Mouse (Mus musculus) embryonic facial prominence, embryonic 15.5 days (tissue): ENCODE results near the gene Psme2. TPM values are rescaled to one million over a fixed set of nuclear protein-coding genes. Genes with fewer than 3 reads are reported as not detected.

Experiments
- ATAC-seq: fragments of 200-750 bp; cut with Nextera tagmentation; 2 replicates; pipeline ENCODE4 v1.8.0; 2017; ENCODE audit warnings: low read depth, moderate TSS enrichment; ENCODE audit not compliant: insufficient number of reproducible peaks, low FRiP score, low TSS enrichment
- H3K27ac ChIP-seq: fragments of 300-500 bp; sonication (generic); replicated peaks from 2 replicates; pipeline ENCODE4 v1.5.1; 2015; ENCODE audit warnings: mild to moderate bottlenecking, inconsistent platforms
- H3K27me3 ChIP-seq: fragments of 300-500 bp; sonication (generic); 2 replicates; pipeline ENCODE4 v1.6.1; 2015; ENCODE audit warnings: inconsistent platforms
- H3K36me3 ChIP-seq: fragments of 300-500 bp; sonication (generic); 2 replicates; pipeline ENCODE4 v1.6.1; 2015; ENCODE audit warnings: mild to moderate bottlenecking, inconsistent platforms
- H3K4me1 ChIP-seq: fragments of 300-500 bp; sonication (generic); 2 replicates; pipeline ENCODE4 v1.6.1; 2015; ENCODE audit warnings: inconsistent platforms
- H3K4me2 ChIP-seq: fragments of 300-500 bp; sonication (generic); replicated peaks from 2 replicates; pipeline ENCODE4 v1.6.1; 2015; ENCODE audit warnings: mild to moderate bottlenecking, inconsistent platforms
- H3K4me3 ChIP-seq: fragments of 300-500 bp; sonication (generic); replicated peaks from 2 replicates; pipeline ENCODE4 v1.5.1; 2015; ENCODE audit warnings: mild to moderate bottlenecking, inconsistent platforms
- H3K9ac ChIP-seq: fragments of 300-500 bp; sonication (generic); 2 replicates; pipeline ENCODE4 v1.6.1; 2015; ENCODE audit warnings: inconsistent platforms
- H3K9me3 ChIP-seq: fragments of 300-500 bp; sonication (generic); replicated peaks from 2 replicates; pipeline ENCODE4 v1.6.1; 2016; ENCODE audit warnings: inconsistent platforms
- WGBS: fragments of 180-500 bp; shearing (Covaris S2); methylation state at CpG from one replicate; pipeline ENCODE4 v1.1.7; 2015; 5-methylcytosine and 5-hydroxymethylcytosine counted together
- polyA plus RNA-seq: library from polyadenylated mRNA; unstranded; fragments of >200 nt; fragmentation: Nextera tagmentation; extraction: Ambion mirVana; gene quantifications from 2 replicates; pipeline ENCODE4 v1.2.1, GENCODE M21; 2015

The Psme2 gene
- polyA plus RNA-seq, 1 experiment from 2014 or later = 238 TPM

DNA sequence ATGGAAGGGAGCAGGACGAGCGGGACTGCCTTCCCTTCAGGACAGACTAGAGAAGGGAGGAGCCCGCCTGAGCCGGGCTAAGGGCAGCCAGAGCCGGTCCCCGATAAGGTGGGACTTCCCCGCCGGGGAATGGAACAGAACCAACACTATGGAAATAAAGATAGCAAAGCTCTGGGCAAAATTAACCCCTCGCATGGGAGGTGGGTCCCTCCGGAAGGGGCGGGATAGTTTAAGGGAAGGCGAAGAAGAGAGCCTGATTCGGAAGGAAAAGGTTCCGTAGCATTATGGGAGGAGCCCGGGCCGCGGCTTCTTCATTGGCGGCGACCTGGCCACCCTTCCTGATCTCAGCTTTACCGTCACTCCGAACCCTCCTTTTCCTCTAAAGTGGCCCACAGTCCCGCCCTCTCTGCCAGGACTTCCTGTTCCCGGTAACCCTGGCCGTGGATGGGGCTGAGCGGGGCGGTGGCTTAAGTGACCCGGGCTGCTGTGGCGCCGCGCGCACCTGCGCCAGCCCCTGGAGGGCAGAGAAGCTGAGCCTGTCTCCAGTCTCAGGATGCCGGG lies 498 bp upstream of the Psme2 start, which contains the start of gene Rnf31:
Gene Rnf31, plus strand, starts transcription at position 378 of the 561 bp plus-strand sequence.
- ATAC-seq = peak; percentile 89
- 0% methylated on average over 33 of the region's 33 CpGs for WGBS
- H3K4me2 ChIP-seq = peak within 1 kb of the TSS; percentile 93

DNA sequence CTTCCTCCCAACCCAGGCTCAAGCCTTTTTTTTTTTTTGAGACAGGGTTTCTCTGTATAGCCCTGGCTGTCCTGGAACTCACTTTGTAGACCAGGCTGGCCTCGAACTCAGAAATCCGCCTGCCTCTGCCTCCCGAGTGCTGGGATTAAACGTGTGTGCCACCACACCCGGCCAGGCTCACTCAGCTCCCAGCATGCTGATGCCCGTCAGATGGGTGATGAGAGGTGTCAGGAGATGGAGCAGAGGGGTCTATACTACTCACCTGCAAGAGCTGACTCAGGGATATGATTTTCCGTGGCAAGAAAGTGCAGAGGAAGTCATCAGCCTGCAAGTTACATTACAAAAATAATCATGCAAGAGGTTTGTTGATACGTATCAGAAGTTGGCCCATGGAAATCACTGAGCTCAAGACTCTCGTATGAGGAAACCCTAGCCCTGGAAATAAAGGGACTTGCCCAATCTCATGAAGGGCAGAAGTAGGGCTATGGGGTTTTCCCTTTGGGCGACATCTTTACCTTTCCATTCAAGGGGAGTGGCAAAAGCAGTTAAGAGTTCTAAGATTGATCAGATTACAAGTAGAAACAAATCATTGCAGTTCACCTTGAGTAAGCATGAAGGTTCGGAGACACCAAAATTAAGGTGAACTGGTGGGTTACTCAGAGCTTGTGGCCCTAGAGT lies 1.0 kb downstream of the Psme2 start:
- no peak for ATAC-seq
- H3K4me2 ChIP-seq = peak overlapping the region; percentile 93
- H3K27ac ChIP-seq = peak overlapping the region; percentile 77
- peaks cover 22% of the 10 kb centered on the region for H3K36me3 ChIP-seq
- WGBS = 78% methylated on average over 11 of the region's 11 CpGs
- H3K4me1 ChIP-seq = peaks cover 22% of the 10 kb centered on the region
- H3K9me3 ChIP-seq = no peaks in the 10 kb centered on the region
- peak overlapping the region; percentile 43 for H3K9ac ChIP-seq
- H3K27me3 ChIP-seq = no peaks in the 10 kb centered on the region
- peak overlapping the region; percentile 98 for H3K4me3 ChIP-seq

More for the DNA sequence above, 498 bp upstream of the Psme2 start, which contains the start of gene Rnf31:
- Histone ChIP-seq H3K9ac (peak within 1 kb of the TSS; percentile 94), H3K27me3 (no peaks in the 10 kb centered on the region), H3K4me1 (peaks cover 19% of the 10 kb centered on the region), H3K36me3 (peaks cover 37% of the 10 kb centered on the region), H3K9me3 (no peaks in the 10 kb centered on the region), H3K27ac (peak within 1 kb of the TSS; percentile 97), H3K4me3 (peak within 1 kb of the TSS; percentile 98)

DNA sequence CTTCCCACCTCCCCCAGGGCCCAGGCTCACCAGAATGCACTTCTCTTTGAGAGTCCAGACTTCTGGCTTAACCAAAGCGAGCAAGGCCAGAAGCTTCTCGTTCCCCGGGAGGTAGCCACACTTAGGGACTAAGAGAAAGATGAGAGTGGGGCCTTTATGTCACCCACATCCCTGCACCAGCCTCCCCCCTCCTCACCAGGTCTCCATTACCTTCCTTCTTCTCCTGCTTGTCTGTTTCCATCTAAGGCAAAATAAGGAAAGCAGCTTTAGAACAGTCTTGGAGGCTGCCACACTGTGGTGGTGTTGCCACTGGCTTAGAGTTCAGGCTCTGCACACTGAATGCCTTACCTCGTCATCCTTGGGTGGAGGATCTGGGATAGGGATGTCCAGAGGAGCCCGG lies 1.6 kb downstream of the Psme2 start:
- Histone ChIP-seq H3K27me3 (no peaks in the 10 kb centered on the region), H3K27ac (no peak overlapping the region), H3K9me3 (no peaks in the 10 kb centered on the region), H3K4me1 (peaks cover 26% of the 10 kb centered on the region), H3K9ac (no peak overlapping the region), H3K4me3 (no peak overlapping the region), H3K36me3 (peaks cover 15% of the 10 kb centered on the region), H3K4me2 (no peak overlapping the region)
- 88% methylated on average over 5 of the region's 5 CpGs for WGBS
- no peak for ATAC-seq

DNA sequence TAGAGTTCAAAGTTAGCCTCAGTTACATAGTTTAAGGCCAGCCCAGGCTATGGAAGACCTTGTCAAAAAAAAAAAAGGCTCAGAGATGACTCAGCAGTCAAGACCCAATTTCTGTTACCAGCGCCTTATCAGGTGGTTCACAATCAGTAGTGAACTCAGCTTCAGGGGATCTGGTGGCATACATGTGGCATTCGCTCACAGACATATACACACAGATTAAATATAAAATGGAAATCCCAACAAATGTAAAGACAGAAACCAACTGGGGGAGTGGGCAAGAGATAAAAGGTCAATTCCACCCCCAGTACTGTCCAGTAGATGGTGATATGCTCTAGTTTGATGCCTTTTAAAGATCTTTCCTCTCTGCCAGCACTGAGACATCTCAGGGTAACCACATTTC lies 4.8 kb downstream of the Psme2 start:
- H3K4me2 ChIP-seq = no peak overlapping the region
- H3K27me3 ChIP-seq = no peaks in the 10 kb centered on the region
- WGBS = 90% methylated on average over 2 of the region's 2 CpGs
- H3K36me3 ChIP-seq = peaks cover 17% of the 10 kb centered on the region
- H3K4me1 ChIP-seq = peaks cover 15% of the 10 kb centered on the region
- H3K27ac ChIP-seq = no peak overlapping the region
- no peak overlapping the region for H3K4me3 ChIP-seq
- H3K9ac ChIP-seq = no peak overlapping the region
- no peak for ATAC-seq
- no peaks in the 10 kb centered on the region for H3K9me3 ChIP-seq

DNA sequence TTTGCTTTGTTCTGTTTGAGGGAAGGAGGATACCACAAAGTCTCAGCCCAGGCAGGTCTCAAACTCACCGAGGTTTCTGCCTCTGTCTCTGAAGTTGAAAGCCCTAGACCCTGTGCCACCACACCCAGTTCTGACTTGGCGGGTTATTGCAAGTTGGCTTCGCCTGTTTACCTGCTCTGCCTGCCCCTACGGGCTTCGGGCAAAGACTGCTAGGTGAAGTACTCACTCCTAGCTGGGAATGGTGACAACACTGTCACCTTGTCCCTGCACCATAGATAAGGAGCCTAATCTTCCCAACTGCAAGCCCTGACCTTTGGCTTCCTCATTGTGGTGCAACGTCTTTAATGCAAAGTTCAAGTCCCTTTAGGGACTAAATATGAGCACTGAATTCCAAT lies 5.3 kb downstream of the Psme2 start:
- Histone ChIP-seq H3K4me3 (peak overlapping the region; percentile 55), H3K27ac (no peak overlapping the region; the same call in 1 of the 2 replicates), H3K9me3 (no peaks in the 10 kb centered on the region), H3K4me2 (peak overlapping the region; percentile 88), H3K4me1 (peaks cover 15% of the 10 kb centered on the region), H3K9ac (no peak overlapping the region), H3K36me3 (peaks cover 23% of the 10 kb centered on the region), H3K27me3 (no peaks in the 10 kb centered on the region)
- no peak for ATAC-seq
- 54% methylated on average over 6 of the region's 6 CpGs for WGBS

DNA sequence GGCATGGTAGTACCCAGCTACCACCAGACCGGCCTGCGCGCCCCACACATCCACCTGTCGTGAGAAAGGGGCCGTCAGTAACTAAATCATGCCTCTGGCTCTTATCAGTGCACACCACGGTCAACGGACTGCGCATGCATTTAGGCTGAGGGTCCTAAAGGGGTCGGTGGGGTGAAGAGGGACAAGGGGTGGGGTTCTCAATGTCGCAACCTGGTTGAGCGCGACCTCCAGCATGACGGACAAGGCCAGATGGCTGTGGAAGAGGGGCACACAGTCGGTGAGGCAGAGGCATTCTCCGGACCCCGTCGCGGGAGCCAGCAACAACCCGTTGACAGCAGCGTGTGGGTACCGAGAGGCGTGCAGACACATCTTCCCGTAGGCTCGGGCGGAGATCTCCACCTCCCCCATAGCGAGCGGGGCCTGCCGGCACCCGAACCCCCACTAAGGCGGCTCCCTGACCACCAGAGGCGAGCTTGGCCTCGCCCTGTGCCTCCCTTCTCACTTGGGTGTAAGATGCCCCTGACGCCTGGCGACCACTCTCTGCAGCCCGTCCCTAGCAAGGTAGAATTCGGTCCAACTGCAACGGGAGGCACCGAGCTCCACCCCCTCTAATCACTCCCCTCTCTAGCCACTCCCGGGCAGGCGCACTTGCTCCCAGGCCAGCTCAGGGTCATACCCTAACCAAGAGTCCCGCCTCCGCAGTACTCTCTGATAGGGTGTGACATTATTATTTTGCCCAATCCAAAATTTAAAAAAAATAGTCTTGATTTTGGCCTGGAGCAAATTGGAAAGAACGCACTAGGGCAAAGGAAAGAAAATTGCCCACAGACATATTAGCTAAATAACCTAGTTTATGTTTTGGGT lies 6.0 kb downstream of the Psme2 start, which contains the start of gene Emc9:
Gene Emc9, minus strand, starts transcription at position 601 of the 864 bp plus-strand sequence.
- H3K4me3 ChIP-seq = peak within 1 kb of the TSS; percentile 55
- no peak within 1 kb of the TSS; the same call in 1 of the 2 replicates for H3K27ac ChIP-seq
- H3K4me2 ChIP-seq = peak within 1 kb of the TSS; percentile 88
- no peaks in the 10 kb centered on the region for H3K27me3 ChIP-seq
- WGBS = 2% methylated on average over 43 of the region's 43 CpGs
- peaks cover 10% of the 10 kb centered on the region for H3K4me1 ChIP-seq
- no peaks in the 10 kb centered on the region for H3K9me3 ChIP-seq
- peaks cover 29% of the 10 kb centered on the region for H3K36me3 ChIP-seq
- peak; percentile 66 for ATAC-seq
- H3K9ac ChIP-seq = peak within 1 kb of the TSS; percentile 35

DNA sequence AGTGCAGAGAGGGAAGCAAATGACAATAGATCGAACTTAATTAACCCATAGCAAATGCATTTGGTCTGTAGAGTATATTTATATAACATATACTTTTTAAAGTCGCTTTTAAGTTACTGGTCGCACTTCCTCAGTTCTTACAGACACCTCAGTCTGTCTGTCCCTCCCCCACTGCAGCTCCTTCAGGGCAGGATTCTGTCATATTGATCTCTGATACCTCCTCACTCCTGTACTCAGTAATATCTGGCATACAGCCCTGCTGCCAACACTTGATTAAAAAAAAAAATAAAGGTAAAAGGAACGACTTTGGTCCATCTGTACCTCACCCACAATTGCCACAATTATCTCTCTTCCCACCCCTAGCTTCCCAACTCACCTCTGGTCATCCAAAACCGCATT lies 6.6 kb downstream of the Psme2 start:
- H3K9ac ChIP-seq = 0 out of 2 replicates have a peak overlapping the region, but pooled peaks have one; percentile 35
- H3K27me3 ChIP-seq = no peaks in the 10 kb centered on the region

DNA sequence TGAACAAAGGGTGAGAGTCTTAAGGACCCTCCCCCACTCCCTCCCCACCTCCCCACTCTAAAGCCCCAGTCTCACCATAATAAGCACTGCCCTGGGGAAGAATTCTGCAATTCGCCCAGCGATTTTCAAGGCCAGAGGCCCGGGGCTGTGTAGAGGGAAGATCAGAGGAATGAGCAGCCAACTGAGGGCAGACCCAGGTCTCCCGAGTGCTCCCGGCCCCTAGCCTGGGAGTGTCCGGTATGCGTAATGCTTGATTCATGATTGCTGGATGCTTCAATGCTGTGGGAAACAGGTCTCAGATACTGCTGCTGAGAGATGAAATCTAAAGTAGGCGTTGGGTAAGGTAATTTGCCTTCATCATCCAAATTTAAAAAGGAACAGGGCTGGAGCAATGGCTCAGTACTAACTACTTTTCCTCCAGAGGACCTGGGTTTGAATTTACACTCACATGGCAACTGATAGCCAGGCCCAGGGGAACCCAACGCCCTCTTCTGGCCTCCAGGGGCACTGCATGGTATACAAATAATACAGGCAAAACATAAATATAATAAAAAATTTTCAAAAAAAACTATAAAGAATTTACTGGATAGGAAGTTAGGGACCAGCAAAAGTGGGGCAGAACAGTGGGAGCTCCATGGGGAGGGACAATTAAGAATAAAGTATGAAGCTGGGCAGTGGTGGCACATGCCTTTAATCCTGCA lies 8.8 kb downstream of the Psme2 start:
- Histone ChIP-seq H3K36me3 (peaks cover 21% of the 10 kb centered on the region), H3K4me2 (no peak overlapping the region), H3K4me1 (peaks cover 19% of the 10 kb centered on the region; the same call in 1 of the 2 replicates), H3K27ac (no peak overlapping the region), H3K27me3 (no peaks in the 10 kb centered on the region), H3K4me3 (no peak overlapping the region), H3K9me3 (no peaks in the 10 kb centered on the region), H3K9ac (no peak overlapping the region)
- ATAC-seq = no peak
- WGBS = 61% methylated on average over 9 of the region's 9 CpGs

More for the DNA sequence above, 6.6 kb downstream of the Psme2 start:
- ATAC-seq = no peak
- WGBS = 46% methylated on average over 5 of the region's 5 CpGs
- Histone ChIP-seq H3K36me3 (peaks cover 31% of the 10 kb centered on the region), H3K4me1 (peaks cover 8% of the 10 kb centered on the region; the same call in 1 of the 2 replicates), H3K27ac (no peak overlapping the region; the same call in 1 of the 2 replicates), H3K4me2 (peak overlapping the region; percentile 88), H3K4me3 (peak overlapping the region; percentile 55), H3K9me3 (no peaks in the 10 kb centered on the region)

DNA sequence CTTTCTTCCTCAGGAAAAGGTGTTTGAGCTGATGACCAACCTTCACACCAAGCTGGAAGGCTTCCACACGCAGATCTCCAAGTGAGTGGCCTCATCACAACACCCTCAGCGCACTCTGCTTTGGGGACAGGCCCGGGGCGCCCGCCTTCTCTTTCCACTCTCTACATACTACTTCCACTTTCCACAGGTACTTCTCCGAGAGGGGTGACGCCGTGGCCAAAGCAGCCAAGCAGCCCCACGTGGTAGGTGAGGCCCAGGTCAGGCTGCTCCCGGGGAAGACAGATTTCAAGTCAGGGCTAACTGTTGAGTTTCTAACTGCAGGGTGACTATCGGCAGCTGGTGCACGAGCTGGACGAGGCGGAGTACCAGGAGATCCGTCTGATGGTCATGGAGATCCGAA lies 10.2 kb downstream of the Psme2 start:
- no peak overlapping the region for H3K27ac ChIP-seq
- no peak overlapping the region for H3K4me3 ChIP-seq
- WGBS = 93% methylated on average over 16 of the region's 16 CpGs
- ATAC-seq = no peak
- H3K9ac ChIP-seq = no peak overlapping the region
- H3K4me1 ChIP-seq = peaks cover 22% of the 10 kb centered on the region; the same call in 1 of the 2 replicates
- no peak overlapping the region for H3K4me2 ChIP-seq
- peaks cover 19% of the 10 kb centered on the region; the same call in 1 of the 2 replicates for H3K36me3 ChIP-seq
- no peaks in the 10 kb centered on the region for H3K27me3 ChIP-seq
- no peaks in the 10 kb centered on the region for H3K9me3 ChIP-seq

DNA sequence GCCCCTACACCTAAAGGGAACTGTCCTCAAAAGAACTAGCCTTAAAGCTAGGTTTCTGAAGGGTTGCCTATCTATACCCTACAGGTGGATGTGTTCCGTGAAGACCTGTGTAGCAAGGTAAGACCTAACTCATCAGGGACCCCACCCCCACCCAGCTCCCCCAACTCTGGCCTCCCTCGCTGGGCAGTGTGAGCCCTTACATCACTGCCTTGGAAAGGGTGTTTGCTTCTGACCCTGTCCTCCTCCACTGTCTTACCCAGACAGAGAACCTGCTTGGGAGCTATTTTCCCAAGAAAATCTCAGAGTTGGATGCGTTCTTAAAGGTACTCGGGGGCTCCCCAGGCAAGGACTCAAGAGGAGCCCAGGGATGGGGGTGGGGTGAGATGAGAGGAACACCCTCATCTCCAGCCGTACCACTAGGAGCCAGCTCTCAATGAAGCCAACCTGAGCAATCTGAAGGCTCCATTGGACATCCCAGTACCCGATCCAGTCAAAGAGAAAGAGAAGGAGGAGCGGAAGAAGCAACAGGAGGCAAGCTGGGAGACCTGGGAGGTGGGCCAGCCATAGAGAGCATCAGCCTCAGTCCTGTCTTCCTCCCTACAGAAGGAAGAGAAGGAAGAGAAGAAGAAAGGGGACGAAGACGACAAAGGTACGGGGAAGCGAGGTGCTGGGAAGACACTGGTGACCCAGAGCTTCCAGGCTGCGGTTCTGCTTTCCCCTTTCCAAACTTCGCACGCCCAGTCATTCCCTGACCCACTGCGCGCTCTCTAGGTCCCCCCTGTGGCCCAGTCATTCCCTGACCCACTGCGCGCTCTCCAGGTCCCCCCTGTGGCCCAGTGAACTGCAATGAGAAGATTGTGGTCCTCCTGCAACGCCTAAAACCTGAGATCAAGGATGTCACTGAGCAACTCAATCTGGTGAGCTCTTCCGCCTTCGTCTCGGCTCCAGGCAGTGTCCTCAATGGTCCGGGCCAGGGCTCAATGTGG lies 11.1 kb downstream of the Psme2 start:
- no peak overlapping the region for H3K4me2 ChIP-seq
- H3K9me3 ChIP-seq = no peaks in the 10 kb centered on the region
- H3K9ac ChIP-seq = no peak overlapping the region
- H3K4me1 ChIP-seq = peaks cover 22% of the 10 kb centered on the region; the same call in 1 of the 2 replicates
- no peak overlapping the region for H3K27ac ChIP-seq
- no peak overlapping the region for H3K4me3 ChIP-seq
- H3K27me3 ChIP-seq = no peaks in the 10 kb centered on the region
- WGBS = 84% methylated on average over 23 of the region's 23 CpGs
- peaks cover 19% of the 10 kb centered on the region; the same call in 1 of the 2 replicates for H3K36me3 ChIP-seq
- no peak for ATAC-seq
